Mouse (Mus musculus): Measurements from ENCODE around the gene Dgcr2.

Dgcr2 gene

GRCm38 (mm10) chr16:17849486-17849885, 48.9 kb downstream of the Dgcr2 start:
- in situ Hi-C loops (cut with MboI, MseI), result no loop called here

GRCm38 (mm10) chr16:17848928-17849327, 49.4 kb downstream of the Dgcr2 start:
- in situ Hi-C loops (cut with MboI, MseI), result no loop called here

- in situ Hi-C loops (cut with MboI, MseI), result no loop called here
Observed at GRCm38 (mm10) chr16:17848431-17848830, 49.9 kb downstream of the Dgcr2 start.

- in situ Hi-C loops (cut with MboI, MseI), result no loop called here
Observed at GRCm38 (mm10) chr16:17843701-17844365, 54.5 kb downstream of the Dgcr2 start.

- in situ Hi-C loops (cut with MboI, MseI), result no loop called here
Observed at GRCm38 (mm10) chr16:17842437-17842836, 55.9 kb downstream of the Dgcr2 start.

- in situ Hi-C loops (cut with MboI, MseI), result no loop called here
Observed at GRCm38 (mm10) chr16:17839976-17840375, 58.4 kb downstream of the Dgcr2 start.

GRCm38 (mm10) chr16:17838051-17838450, 60.3 kb downstream of the Dgcr2 start, which contains the start of gene Car15:
TSS of gene Car15 (minus strand) at chr16:17838364.
- in situ Hi-C loops (cut with MboI, MseI), result no loop called here

GRCm38 (mm10) chr16:17835481-17835880, 62.9 kb downstream of the Dgcr2 start:
- in situ Hi-C loops (cut with MboI, MseI), result no loop called here

- in situ Hi-C loops (cut with MboI, MseI), result no loop called here
Observed at GRCm38 (mm10) chr16:17834543-17834942, 63.8 kb downstream of the Dgcr2 start.

- in situ Hi-C loops (cut with MboI, MseI), result no loop called here
Observed at GRCm38 (mm10) chr16:17833681-17834399, 64.5 kb downstream of the Dgcr2 start.

- in situ Hi-C loops (cut with MboI, MseI), result no loop called here
Observed at GRCm38 (mm10) chr16:17833321-17833680, 65.1 kb downstream of the Dgcr2 start.

- in situ Hi-C loops (cut with MboI, MseI), result no loop called here
Observed at GRCm38 (mm10) chr16:17832821-17833220, 65.5 kb downstream of the Dgcr2 start, which contains the start of gene B830017H08Rik. TSS of gene B830017H08Rik (plus strand) at chr16:17833121.

- in situ Hi-C loops (cut with MboI, MseI), result no loop called here
Observed at GRCm38 (mm10) chr16:17831781-17832180, 66.6 kb downstream of the Dgcr2 start.

GRCm38 (mm10) chr16:17830385-17831178, 67.8 kb downstream of the Dgcr2 start:
- in situ Hi-C loops (cut with MboI, MseI), result no loop called here

- in situ Hi-C loops (cut with MboI, MseI), result no loop called here
Observed at GRCm38 (mm10) chr16:17828867-17829266, 69.5 kb downstream of the Dgcr2 start.

- in situ Hi-C loops (cut with MboI, MseI), result no loop called here
Observed at GRCm38 (mm10) chr16:17828229-17828628, 70.1 kb downstream of the Dgcr2 start.

GRCm38 (mm10) chr16:17826500-17826899, 71.9 kb downstream of the Dgcr2 start:
- in situ Hi-C loops (cut with MboI, MseI), result no loop called here

GRCm38 (mm10) chr16:17816528-17816927, 81.8 kb downstream of the Dgcr2 start:
- in situ Hi-C loops (cut with MboI, MseI), result no loop called here

GRCm38 (mm10) chr16:17815411-17816402, 82.7 kb downstream of the Dgcr2 start:
- in situ Hi-C loops (cut with MboI, MseI), result no loop called here

GRCm38 (mm10) chr16:17813173-17813572, 85.2 kb downstream of the Dgcr2 start:
- in situ Hi-C loops (cut with MboI, MseI), result no loop called here

GRCm38 (mm10) chr16:17812120-17812519, 86.2 kb downstream of the Dgcr2 start:
- in situ Hi-C loops (cut with MboI, MseI), result no loop called here

Measured in T-helper 1 cell (primary cell).